Mouse (Mus musculus) left cerebral cortex, adult 18-20 months (tissue): Measurements from ENCODE around the gene Emc4. TPM values are rescaled to one million over a fixed set of nuclear protein-coding genes. Genes with fewer than 3 reads are reported as not detected.

ENCODE experiments used
- DNase-seq, 2 experiments: peaks; one replicate each; pipeline ENCODE4 v3.0.0; 2021 to 2022; ENCODE audit warnings: low spot score in 2 of 2, mixed read lengths in 1 of 2
- long read RNA-seq, 2 experiments: library from polyadenylated mRNA; stranded (forward); transcript quantifications; one replicate each; pipeline ENCODE4 v2.0.0; 2021
- total RNA-seq, 2 experiments: library from RNA; stranded (reverse); gene quantifications; 2 replicates each; pipeline ENCODE4 v1.2.3; 2021

Gene Emc4
- 100 to 1,000 TPM; 149 to 162 TPM for total RNA-seq
- long read RNA-seq, experiment 1, transcript Emc4-201 (5 exons, 983 nt): major isoform, 129 of 152 reads
- long read RNA-seq, experiment 1, partial matches to known transcripts: 13 of 152 reads
- long read RNA-seq, experiment 1, other reads (novel, unspliced or antisense): 10 of 152 reads
- long read RNA-seq, experiment 2, transcript Emc4-201 (5 exons, 983 nt): major isoform, 108 of 121 reads
- long read RNA-seq, experiment 2, partial matches to known transcripts: 5 of 121 reads
- long read RNA-seq, experiment 2, other reads (novel, unspliced or antisense): 8 of 121 reads

DNA sequence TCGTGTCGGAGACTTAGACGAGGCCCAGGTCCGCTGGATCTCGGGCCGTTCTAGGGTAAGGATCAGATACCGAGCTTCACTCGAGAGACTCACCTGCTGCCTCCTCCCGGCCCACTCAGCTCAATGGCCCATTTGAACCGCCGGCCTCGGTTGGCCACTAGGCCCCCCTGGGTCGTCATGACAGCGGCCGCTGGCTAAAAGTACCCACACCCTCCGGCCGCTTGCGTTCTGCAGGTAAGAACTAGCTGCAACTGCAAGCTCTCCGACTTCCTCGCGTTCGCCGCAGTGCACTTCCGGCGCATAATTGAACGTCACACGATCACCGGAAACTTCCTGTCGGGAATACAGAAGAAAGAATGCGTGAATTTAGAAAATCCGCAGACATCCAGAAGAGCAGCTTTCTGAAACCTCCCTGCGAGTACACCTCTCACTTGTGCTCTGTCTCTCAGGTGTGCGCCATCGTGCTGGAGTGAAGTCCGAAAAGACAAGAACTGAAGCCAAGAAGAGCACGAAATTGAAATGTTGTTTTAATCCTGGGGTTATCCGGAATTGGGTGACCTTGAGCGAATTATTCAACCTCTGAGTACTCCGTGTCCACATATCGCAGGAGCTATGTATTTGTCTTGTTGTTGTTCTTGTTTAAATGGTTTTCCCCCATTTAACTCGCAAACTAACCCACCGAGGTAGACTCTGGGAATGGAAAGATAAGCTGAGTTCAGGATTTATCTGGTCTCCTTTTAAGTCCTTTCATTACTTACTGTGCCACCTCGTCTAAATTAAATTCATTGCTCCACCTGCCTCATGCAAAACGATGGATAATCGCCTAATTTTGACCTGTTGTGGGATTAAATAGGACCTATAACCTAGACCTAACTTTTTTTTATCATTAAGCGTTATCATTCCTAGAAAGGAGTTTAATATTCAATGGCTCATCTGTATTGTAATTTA lies at the start of gene Emc4:
Emc4 (minus strand) TSS at position 302 of the 948 bp plus-strand sequence.
- peak; percentile 94 to 97 for DNase-seq

DNA sequence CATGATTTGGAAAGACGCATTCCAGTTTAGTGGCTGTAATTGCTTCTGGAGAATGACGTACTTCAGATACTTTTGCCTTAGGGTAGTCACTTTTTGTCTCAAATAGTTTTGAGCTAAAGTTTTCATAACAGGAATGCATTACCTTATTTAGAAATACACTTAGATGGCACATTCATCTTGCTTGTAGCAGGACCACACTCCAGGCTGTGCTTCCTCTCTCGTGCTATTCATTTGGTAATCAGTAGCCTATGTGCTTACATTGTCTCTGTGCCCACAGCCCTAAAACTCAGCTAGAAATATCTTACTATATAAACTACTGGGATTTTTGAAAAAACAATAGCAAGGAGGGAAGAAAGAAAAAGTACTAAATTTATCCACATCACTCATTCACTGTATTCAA lies 39.2 kb upstream of the Emc4 start:
- no peak for DNase-seq

DNA sequence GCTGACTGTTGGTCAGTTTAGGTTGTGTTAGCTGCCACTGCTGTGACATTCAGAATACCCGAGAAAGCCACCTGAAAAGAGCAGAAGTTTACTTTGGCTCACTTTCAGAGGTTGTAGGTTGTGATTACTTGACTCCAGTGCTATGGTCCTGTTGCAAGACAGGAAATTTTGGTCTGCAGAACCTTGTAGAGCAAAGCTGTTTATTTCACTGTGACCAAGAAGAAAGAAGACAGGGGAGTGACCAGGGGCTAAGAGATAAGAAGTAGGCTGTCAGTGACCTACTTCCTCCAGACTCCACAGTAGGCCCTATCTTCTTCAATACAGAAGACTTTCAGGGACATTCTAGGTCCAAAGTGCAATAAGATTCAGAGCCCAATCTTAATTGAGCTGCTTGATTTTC lies 28.8 kb upstream of the Emc4 start:
- no peak for DNase-seq

DNA sequence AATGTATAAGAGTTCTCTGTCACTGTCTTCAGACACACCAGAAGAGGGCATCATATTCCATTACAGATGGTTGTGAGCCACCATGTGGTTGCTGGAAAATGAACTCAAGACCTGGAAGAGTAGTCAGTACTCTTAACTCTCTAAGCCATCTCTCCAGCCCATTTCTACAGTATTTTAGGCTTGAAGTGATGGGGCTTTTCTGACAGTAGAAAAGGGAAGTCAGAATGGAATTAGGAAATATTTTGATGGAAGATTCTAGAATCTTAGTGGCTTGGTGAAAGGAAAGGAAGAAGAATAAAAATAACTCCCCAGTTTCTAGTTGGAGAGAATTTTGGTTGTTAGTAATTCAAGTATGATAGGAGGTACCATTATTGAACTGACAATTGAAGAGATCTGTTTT lies 26.1 kb upstream of the Emc4 start:
- DNase-seq: no peak

DNA sequence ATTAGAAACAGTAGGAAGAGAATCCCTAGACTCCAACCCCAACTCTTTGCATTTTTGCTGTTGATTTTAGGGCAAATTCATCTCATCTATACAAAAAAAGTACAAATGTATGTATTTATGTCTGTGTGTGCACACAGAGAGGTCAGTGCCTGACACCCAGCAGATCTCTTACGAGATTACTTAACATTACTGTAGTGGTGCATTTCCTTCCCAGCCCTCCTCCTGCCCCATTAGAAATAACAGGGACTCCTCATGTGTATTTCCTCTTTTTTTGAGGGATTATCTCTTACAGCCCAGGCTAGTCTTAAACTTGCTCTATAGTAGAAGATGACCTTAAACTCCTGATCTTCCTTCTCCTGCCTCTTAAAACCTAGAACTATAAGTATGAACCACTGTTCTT lies 24.9 kb upstream of the Emc4 start:
- DNase-seq: no peak

DNA sequence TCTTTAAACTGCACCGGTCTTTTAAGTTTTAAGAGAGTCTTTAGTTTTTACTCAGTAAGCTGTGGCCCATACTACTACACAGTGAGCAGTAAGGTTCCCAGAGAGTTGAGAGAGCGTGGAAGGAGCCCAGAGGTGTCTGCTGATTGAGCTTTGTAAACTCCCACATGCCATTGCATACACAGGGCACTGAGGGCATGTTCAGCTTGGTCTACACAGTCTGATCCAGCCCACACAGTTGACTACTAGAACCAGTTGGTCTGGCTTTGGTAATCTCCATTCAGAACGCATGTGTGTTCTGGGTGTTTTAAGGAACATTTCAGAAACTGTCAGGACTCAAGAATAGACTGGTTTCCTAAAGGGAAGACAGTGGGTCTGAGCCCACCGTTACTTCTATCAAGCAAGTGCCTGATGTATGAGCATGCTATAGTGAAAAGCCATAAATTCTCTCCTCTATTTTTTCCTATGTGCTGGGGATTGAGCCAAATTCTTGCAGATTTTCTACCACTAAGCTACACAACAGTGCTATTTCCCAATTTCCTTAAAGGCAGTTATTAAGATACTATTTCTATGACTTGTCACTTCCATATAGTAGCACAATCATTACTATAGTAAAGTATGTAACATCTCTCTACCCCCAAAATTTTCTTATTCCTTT lies 23.6 kb upstream of the Emc4 start:
- DNase-seq: no peak

DNA sequence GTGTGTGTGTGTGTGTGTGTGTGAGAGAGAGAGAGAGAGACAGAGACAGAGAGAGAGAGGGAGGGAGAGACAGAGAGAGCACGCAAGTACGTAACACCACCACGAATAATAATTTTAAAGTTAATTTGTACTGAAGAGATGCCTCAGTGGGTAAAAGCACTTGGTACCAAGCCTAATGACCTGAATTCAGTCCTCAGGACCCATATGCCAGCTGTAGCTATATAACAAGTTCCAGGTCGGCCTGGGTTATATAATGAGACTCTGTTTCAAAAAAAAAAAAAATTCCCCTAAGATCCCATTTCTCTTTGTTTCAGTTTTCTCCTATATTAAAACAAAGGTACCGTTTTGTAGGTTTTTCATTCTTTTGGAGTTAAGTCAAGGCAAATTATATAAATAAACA lies 23.0 kb upstream of the Emc4 start:
- DNase-seq: no peak

DNA sequence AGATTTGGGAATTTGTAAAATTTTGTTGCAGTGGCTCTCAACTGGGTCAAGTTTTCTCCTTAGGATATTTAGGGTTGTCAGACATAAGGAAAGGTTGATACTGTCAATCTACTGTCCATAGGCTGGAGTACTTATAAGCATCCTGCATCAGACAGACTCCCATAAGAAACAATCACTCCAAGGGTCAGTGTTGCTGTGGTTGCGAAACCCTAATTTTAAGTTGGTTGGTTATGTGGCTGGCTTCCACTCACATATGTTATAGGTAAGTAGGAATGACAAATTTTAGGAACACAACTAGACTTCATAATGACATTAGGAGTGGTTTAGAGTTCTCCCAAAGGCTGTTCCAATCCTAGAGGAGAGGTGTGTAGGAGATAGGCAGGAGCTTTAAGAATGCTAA lies 13.4 kb upstream of the Emc4 start:
- DNase-seq: no peak

DNA sequence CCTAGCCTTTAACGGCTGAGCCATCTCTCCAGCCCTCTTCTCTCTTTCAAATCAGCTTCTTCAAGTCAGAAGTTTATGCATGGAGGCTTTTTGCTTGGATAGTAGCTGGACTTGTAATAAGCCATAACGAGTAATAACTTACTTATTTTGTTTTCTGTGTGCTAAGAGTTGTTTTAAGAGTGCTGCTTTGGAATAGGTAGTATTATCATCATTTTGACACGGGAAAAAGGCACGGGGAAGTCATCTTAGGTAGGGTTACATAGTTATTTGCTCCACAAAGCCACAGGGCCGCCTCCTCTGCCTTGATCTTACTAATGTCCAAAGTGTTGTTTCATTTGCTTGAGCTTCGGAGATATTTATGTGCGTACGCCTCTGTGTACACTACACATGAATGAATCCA lies 12.3 kb upstream of the Emc4 start:
- DNase-seq: no peak

DNA sequence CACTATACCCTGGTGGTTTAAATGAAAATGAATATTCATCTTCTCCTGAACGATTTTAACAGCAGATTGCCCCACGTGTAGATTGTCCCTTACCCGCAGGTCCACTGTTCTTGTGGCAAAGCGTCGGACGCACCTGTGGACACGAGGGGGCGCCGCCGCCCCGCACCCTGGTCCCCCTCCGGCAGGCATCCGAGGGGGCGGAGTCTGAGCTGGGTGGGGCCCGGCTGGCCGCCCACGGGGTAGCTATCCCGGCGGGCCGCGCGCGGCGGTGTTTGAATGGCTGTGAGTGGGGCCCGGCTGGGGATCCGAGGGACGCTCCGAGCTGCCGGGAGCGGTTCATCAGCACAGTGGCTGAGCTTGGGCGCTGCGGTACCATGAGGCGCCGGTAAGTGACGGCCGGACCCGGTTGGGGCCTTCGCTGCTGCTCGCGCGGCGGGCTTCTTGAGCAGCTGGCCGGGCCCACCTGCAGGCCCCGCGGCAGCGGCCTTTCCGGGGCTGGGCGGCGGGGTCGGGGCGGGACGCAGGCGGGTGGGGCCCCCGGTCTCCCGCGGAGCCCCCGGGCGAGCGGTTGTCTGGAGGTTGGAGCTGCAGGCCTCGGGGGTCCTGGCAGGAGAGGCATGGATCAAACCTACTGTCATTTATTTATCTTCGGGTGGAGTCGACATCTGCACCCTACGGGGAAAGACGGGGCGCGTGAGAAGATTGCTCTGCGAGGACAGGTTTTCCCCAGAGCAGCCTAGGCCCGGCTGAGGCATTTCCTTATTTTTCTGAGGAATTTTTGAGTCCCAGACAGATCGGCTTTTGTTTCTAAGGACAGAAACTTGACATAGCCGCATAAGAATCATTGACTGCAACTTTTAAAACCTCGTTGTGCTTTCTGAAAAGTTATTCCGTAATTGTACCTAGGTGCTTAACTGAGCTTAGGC lies 11.4 kb upstream of the Emc4 start, which contains the start of gene Katnbl1:
Katnbl1 (plus strand) TSS at position 239 of the 926 bp plus-strand sequence.
- peak; percentile 89 to 91 for DNase-seq

DNA sequence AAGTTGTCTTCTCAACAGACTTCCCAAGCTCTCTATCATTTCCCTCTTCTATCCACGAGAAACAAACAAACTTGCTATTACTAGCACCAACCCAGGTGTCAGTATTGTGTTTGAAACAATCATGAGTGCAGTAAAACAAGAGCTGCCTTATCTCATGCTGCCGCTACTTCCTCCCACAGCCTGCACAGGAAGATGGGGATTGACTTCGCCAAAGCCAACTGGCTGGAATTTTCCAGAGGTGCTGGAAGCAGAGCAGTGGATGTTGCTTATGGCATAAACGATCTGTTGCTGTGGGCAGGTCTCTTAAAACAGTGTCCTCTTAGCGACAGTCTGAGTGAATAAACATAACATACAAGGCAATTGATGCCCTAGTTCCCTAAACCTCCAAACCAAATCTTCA lies 6.8 kb upstream of the Emc4 start:
- no peak for DNase-seq

DNA sequence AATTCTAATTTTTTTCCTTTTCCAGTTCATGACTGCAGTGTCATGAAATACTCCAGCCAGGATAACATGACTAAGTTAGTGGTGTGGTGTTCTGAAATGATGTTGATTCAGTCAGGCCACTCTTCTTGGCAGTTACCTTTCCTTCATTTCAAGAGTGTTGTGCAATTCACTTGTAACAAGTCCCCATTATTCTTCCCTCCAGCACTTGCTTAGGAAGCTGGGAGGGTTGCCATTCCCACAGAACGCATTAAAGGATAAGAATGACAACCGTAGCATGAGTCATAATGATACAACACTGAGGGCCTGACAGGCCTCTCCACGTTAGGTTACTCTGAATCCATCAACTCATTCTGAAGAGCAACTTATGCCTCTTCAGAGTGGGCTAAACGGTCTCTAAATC lies 5.3 kb upstream of the Emc4 start:
- DNase-seq: no peak

DNA sequence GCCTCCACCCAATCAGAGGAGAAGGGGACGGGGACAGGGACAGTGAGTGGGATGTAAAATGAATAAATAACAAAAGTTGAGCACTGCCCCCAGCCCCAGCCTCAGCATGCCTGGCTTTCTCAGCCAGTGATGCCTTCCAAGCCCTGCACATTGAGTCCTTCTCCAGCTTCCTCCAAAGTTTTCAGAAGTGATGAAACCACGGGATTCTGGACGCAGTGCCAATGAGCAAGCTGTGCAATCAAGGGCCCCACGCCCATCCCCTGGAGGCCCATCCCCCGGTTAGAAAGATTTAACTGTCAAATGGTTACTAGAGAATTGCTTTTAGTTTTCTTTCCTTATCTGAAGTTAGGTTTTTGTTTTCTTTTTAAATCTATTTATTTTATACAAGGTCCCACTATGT lies 2.1 kb upstream of the Emc4 start:
- DNase-seq: no peak

DNA sequence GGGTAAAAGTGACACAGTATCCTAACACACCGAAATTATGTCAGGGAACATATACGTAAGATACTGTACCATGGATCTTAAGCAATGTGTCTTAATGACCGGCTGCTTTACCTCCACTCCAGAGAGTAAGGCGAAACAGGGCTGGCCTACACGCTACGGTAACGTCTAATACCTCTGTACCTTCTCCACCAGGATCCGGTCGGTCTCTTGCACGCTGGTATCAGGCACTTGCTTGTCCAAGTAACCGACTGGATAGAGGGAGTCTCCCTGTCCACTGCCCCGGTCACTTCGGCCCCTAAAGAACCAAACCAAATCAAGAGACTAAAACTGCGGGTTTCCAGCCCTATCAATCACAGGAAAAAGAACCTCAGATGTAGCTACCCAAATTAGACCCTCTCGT lies 605 bp downstream of the Emc4 start:
- DNase-seq: no peak

DNA sequence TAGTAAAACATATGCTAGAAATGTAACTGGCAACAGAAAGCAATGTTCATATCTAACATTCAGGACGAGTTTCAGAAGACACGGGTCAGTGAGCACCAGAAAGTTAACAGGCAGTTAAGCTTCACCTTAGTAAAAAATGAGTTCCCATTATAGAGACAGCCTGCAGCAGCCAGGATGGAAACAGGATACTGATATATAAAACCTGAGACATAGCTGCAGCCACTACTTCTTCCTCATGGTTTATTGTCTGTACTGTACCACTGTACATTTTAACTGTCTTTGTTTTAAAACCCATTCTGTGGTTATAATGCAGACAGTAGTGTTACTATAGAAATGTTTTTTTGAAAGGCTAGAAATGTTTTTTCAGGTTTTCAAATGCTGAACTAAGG lies 7.1 kb downstream of the Emc4 start:
- no peak for DNase-seq

DNA sequence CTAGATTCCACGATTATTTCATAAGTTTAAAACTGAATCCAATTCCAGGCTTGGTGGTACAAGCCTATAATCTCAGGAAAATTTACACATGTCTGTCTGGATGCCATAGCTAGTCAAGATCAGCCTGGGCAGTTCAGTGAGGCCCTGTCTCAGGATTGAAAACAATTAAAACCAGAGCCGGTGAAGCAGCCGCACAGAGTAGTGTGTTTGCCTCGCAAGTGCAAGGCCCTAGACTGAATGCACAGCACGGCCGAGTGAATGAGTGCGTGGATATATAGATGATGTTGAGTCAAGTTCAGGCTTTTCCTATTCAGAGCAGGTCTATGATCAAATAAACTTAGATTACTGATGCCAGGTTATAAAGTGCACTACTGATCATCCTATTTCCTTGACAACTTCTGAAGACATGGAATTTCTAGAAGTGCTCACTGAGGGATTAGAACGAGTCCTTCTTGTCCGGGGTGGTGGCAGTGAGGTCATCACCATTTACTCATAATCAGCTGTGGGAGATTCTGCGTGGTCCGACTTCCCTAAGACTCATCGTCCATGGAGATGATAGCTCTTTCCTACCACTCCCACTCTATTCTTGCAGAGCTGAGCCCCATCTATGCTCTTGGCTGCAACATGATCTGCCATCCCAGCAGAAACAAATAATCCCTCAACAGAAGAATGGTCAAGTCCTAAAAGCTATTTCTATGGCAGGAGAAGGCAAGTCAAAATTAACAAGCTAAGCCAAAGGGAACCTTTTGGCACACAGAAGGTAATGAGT lies 7.6 kb downstream of the Emc4 start:
- DNase-seq: no peak

DNA sequence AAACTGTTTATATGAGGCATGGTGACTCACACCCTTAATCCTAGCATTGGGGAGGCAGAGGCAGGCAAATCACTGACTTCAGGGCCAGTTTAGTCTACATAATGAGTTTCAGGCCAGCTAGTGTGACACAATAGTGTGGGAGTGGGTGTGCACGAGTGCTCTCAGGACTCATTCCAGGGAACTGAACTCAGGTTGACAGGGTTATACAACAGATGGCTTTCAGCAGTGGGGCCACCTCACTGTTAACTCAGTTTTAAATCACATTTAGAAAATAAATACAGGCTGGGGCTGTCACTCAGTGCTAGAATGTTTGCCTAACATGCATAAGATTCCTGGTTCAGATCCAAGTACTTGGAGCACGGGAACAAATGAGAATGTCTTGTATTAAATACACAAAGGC lies 8.2 kb downstream of the Emc4 start:
- DNase-seq: peak in 1 of 2 experiments; percentile 14

DNA sequence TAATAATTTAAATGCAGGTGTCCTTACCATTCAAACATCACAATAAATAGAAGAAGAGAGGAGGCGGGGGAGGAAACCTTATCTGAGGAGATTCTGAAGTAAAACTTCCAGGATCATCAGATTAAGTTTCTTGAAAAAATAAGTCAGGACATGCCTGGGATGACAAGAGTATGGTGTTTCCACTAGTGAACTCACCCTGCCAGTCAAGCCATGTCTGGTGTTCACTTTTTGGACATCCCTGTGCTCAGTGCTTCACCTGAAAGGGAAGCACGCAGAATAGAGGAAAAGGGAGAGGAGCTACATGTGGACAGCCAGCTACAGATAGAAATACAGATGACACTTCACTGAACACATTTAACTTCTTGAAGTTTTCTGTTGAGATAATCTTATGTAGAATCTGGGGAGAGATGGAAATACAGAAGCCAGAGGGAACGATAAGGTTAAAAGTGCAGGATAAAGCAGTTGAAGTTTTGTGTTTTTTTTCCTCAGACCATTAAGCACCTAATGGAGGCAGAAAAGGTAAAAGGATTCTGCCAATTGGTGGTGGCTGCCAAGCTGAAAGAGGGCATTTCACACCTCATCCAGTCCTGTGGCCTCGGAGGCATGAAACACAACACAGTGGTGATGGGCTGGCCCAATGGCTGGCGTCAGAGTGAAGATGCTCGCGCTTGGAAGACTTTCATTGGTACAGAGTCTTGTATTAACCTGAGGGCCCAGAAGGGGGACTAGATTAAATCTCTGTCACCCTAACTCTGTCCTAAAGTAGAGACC lies 14.0 kb downstream of the Emc4 start:
- DNase-seq: no peak

DNA sequence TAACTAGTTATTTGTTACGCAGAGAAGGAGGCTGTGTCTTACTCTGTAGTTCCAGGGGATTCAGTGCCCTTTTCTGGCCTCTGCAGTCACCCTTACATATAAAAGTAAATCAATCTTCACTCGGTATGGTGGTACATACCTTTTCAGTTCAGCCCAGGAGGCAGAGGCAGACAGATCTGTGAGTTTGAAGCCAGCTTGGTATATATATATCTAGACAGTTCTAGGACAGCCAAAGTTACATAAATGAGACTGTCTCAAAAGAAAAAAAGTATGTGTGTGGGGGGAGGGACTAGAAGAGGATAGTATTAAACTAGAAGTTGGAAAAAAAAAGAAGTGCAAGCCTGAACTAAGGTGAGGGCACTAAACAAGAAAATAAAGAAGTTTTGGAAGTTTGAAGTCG lies 19.6 kb downstream of the Emc4 start:
- no peak for DNase-seq
